Mouse (Mus musculus) small intestine, adult 2 months (tissue): Measurements from ENCODE around the gene Gm17402. TPM values are rescaled to one million over a fixed set of nuclear protein-coding genes. Genes with fewer than 3 reads are reported as not detected.

Source experiments
- H3K27ac ChIP-seq: fragments of 200-500 bp; 2 replicates; pipeline ENCODE4 v1.5.1; 2012; ENCODE audit warnings: low read depth, low read length, control low read depth, inconsistent platforms; ENCODE audit not compliant: insufficient read depth
- H3K27me3 ChIP-seq: fragments of 200-500 bp; 2 replicates; pipeline ENCODE4 v1.6.1; 2012; ENCODE audit warnings: mild to moderate bottlenecking, moderate library complexity, low read length, inconsistent platforms; ENCODE audit not compliant: control insufficient read depth, insufficient read depth
- H3K36me3 ChIP-seq: fragments of 200-500 bp; 2 replicates; pipeline ENCODE4 v1.6.1; 2012; ENCODE audit warnings: mild to moderate bottlenecking, low read length, control low read depth, inconsistent platforms; ENCODE audit not compliant: control insufficient read depth, insufficient read depth
- H3K4me1 ChIP-seq: fragments of 200-500 bp; 2 replicates; pipeline ENCODE4 v1.6.1; 2012; ENCODE audit warnings: low read length, inconsistent platforms, mixed read lengths; ENCODE audit not compliant: control insufficient read depth, insufficient read depth, insufficient read length
- H3K4me3 ChIP-seq: fragments of 200-500 bp; 2 replicates; pipeline ENCODE4 v1.5.1; 2012; ENCODE audit warnings: low read depth, mild to moderate bottlenecking, control low read depth, inconsistent platforms, low read length, moderate library complexity
- CTCF ChIP-seq: fragments of 200-500 bp; IDR thresholded peaks from 2 replicates; pipeline ENCODE4 v1.5.1; 2012; ENCODE audit warnings: low read depth, mild to moderate bottlenecking, control low read depth, inconsistent platforms, low read length, moderate library complexity, mixed read lengths; ENCODE audit not compliant: insufficient replicate concordance, insufficient read length; ENCODE audit errors: extremely low read depth
- POLR2A ChIP-seq: fragments of 200-500 bp; IDR thresholded peaks from 2 replicates; pipeline ENCODE4 v1.6.1; 2012; ENCODE audit warnings: low read depth, mild to moderate bottlenecking, control low read depth, inconsistent platforms, low read length, moderate library complexity
- WGBS: fragments of 180-500 bp; shearing (Covaris S2); methylation state at CpG from one replicate; pipeline ENCODE4 v1.1.7; 2018; 5-methylcytosine and 5-hydroxymethylcytosine counted together
- polyA plus RNA-seq: library from polyadenylated mRNA; depleted of rRNA; stranded (reverse); fragments of >200 nt; gene quantifications from 2 replicates; pipeline ENCODE4 v1.2.3, GENCODE M21; 2012; rRNA removed

Gene Gm17402
- polyA plus RNA-seq, 1 experiment, result not detected

DNA sequence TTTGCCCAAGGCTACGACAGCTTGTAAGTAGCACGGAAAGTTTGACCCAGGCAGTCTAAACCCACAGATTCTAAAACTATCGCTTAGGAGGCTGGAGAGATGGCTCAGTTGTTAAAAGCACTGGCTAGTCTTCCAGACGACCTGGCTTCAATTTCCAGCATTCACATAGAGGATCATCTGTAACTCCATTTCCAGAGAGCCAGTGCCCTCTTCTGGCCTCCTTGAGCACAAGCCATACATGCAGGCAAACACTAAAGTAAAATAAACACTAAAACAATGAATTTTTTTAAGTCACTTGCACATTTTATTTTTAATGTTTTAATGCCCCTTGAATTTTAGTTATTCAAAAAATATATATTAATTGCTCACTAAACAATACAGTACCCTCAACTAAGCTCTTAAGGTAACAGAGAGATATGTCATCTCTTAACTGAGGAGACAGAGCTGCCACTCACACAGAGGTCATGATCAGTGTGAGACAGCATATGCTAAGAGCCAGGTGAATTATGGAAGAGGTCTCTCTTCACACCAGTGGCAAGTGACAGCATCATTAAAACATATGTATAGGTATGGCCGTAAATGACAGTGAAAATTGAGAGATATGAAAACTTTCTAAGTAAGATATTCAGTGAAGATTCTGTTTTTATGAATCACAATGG lies 31.8 kb downstream of the Gm17402 start:
- TF ChIP-seq CTCF (no peak), POLR2A (no peak)
- H3K36me3 ChIP-seq, result no peaks in the 10 kb centered on the region
- 70% methylated on average over 5 of the region's 5 CpGs for WGBS
- no peak overlapping the region for H3K4me3 ChIP-seq
- no peak overlapping the region for H3K27ac ChIP-seq
- no peaks in the 10 kb centered on the region for H3K4me1 ChIP-seq
- no peaks in the 10 kb centered on the region for H3K27me3 ChIP-seq

DNA sequence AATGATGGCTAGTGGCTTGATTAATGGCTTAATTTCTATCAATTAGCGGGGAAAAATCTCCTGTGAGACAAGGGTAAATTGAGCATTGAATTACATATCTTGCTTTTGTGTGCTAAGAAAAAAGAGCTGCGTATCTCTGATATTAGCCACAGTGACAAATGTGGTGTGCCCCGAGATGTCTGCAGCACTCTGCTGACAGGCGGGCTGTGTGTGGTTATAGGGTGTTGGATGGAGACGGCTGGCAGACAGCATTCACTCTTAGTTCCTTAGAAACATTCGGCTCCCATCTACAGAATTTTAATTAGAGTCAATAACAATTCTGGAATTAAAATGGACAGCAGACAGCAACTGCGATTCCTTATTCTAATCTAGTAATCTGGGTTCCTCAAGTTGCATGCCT lies 34.0 kb downstream of the Gm17402 start:
- TF ChIP-seq POLR2A (no peak), CTCF (no peak)
- Histone ChIP-seq H3K27ac (no peak overlapping the region), H3K27me3 (no peaks in the 10 kb centered on the region), H3K36me3 (no peaks in the 10 kb centered on the region), H3K4me1 (no peaks in the 10 kb centered on the region), H3K4me3 (no peak overlapping the region)
- 80% methylated on average over 7 of the region's 7 CpGs for WGBS

DNA sequence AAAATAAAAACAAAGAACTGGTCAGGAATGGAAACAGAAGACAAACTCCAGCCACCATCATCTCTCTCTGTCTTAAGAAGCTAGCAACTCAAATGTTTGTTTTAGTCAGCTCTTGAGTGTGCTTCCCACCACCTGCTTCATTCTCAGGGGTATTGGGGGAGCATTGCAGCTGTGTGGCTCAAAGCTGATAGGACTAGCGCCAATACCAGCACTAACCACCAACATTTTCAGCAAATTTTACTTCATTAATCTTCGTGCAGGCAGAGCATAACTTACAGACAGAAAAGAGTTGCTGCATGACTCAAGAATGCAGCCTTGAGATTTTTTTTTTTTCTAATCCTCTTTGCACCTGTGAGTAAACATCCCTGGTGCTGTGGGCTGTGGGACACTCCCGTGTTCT lies 35.4 kb downstream of the Gm17402 start:
- Histone ChIP-seq H3K4me3 (no peak overlapping the region), H3K27ac (no peak overlapping the region), H3K4me1 (no peaks in the 10 kb centered on the region), H3K27me3 (no peaks in the 10 kb centered on the region), H3K36me3 (no peaks in the 10 kb centered on the region)
- no peak for TF ChIP-seq POLR2A
- no peak for TF ChIP-seq CTCF
- WGBS, result 52% methylated on average over 3 of the region's 3 CpGs

DNA sequence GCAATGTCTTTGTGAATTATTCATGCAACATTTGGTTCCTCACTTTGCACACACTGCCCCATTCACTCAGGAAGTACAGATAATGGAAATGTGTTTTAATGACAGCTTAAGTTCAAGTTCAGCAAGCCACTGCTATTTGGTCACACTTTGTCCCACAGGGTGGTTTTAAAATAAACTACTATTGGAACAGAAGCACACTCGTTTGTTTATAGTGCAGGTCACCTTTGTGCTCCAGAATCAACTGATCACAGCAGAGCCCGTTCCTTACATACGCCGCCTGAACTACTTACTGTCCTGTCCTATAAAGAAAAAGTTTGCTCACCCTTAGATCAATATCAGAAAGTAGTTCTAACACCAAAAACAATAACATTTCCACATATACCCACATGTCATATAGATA lies 52.5 kb downstream of the Gm17402 start:
- H3K4me3 ChIP-seq, result no peak overlapping the region
- TF ChIP-seq CTCF, result no peak
- TF ChIP-seq POLR2A, result no peak
- WGBS, result 81% methylated on average over 4 of the region's 4 CpGs
- no peaks in the 10 kb centered on the region for H3K36me3 ChIP-seq
- H3K4me1 ChIP-seq, result no peaks in the 10 kb centered on the region
- no peaks in the 10 kb centered on the region for H3K27me3 ChIP-seq
- no peak overlapping the region for H3K27ac ChIP-seq

Other genes with a start within 250 kb of the Gm17402 start
- gene Mlf1, start 1.1 kb downstream of the Gm17402 start, polyA plus RNA-seq, result 0.25 TPM in 1 of 2 replicates, not detected in the other
- 4.0 and 5.9 TPM in 2 replicates for gene Gfm1, start 54.9 kb upstream of the Gm17402 start, polyA plus RNA-seq
- gene Lxn, start 88.8 kb upstream of the Gm17402 start, polyA plus RNA-seq, result 15.8 and 55.5 TPM in 2 replicates
- gene Rarres1, start 140.4 kb upstream of the Gm17402 start, polyA plus RNA-seq, result 1.9 and 3.9 TPM in 2 replicates
- 14.6 and 25.8 TPM in 2 replicates for gene Mfsd1, start 207.6 kb upstream of the Gm17402 start, polyA plus RNA-seq